Mouse (Mus musculus) lung, adult 2 months (tissue): ENCODE measurements at regions not wholly inside any gene's neighbourhood (a gene's known extent, or its start where the extent isn't known, plus 50 kb on each side); places are given as distances from the start of the nearest gene placed in this dataset.
"Not testable (repeated sequence)": the region's sequence is repeated elsewhere in the genome, so short reads cannot be mapped to it uniquely, and the experiment has no call there.

Experiments
- DNase-seq: peaks from one replicate; pipeline ENCODE4 v3.0.0; 2022
- H3K4me1 ChIP-seq: fragments of 200-500 bp; 2 replicates; pipeline ENCODE4 v1.6.1; 2011; ENCODE audit warnings: low read length; ENCODE audit not compliant: control insufficient read depth, insufficient read depth
- H3K4me3 ChIP-seq: fragments of 200-500 bp; replicated peaks from 2 replicates; pipeline ENCODE3; 2011; ENCODE audit warnings: low read depth, mild to moderate bottlenecking, control low read depth, low read length; ENCODE audit errors: extremely low read depth
- CTCF ChIP-seq: fragments of 200-500 bp; IDR thresholded peaks from 2 replicates; pipeline ENCODE4 v1.5.1; 2011; ENCODE audit warnings: mild to moderate bottlenecking, low read length, control low read depth; ENCODE audit not compliant: insufficient read depth
- POLR2A ChIP-seq: fragments of 200-500 bp; IDR thresholded peaks from 2 replicates; pipeline ENCODE4 v1.6.1; 2011; ENCODE audit warnings: low read depth, mild to moderate bottlenecking, control low read depth, low read length, borderline replicate concordance; ENCODE audit errors: extremely low read depth
- WGBS: fragments of 180-500 bp; shearing (Covaris S2); methylation state at CpG from one replicate; pipeline ENCODE4 v1.1.7; 2018; 5-methylcytosine and 5-hydroxymethylcytosine counted together

GRCm38 (mm10) chr13:20039590-20039989 lies 50.8 kb upstream of the Elmo1 start:
- DNase-seq, result no peak
- no peak overlapping the region for H3K4me3 ChIP-seq
- TF ChIP-seq CTCF (no peak), POLR2A (no peak)
- H3K4me1 ChIP-seq, result peaks cover 3% of the 10 kb centered on the region
- 83% methylated on average over 7 of the region's 7 CpGs for WGBS

- Histone ChIP-seq H3K4me3 (no peak overlapping the region), H3K4me1 (peaks cover 3% of the 10 kb centered on the region)
- no peak for TF ChIP-seq POLR2A
- TF ChIP-seq CTCF, result peak; percentile 45; the same call in 1 of the 2 replicates
- WGBS, result 13% methylated on average over 11 of the region's 11 CpGs
- peak; percentile 22 for DNase-seq
Observed at GRCm38 (mm10) chr13:20038463-20038862, 51.9 kb upstream of the Elmo1 start.

GRCm38 (mm10) chr13:20037436-20037835 lies 53.0 kb upstream of the Elmo1 start:
- Histone ChIP-seq H3K4me3 (no peak overlapping the region), H3K4me1 (peaks cover 3% of the 10 kb centered on the region)
- DNase-seq, result no peak
- 91% methylated on average over 7 of the region's 7 CpGs for WGBS
- no peak for TF ChIP-seq POLR2A
- no peak for TF ChIP-seq CTCF

GRCm38 (mm10) chr13:20033937-20034735 lies 56.3 kb upstream of the Elmo1 start:
- WGBS, result 46% methylated on average over 11 of the region's 11 CpGs
- H3K4me1 ChIP-seq, result peaks cover 3% of the 10 kb centered on the region
- TF ChIP-seq CTCF (no peak), POLR2A (no peak)
- H3K4me3 ChIP-seq, result no peak overlapping the region
- peak; percentile 8 for DNase-seq

GRCm38 (mm10) chr13:20031660-20032059 lies 58.7 kb upstream of the Elmo1 start:
- Histone ChIP-seq H3K4me3 (no peak overlapping the region), H3K4me1 (no peaks in the 10 kb centered on the region; the same call in 1 of the 2 replicates)
- 48% methylated on average over 5 of the region's 5 CpGs for WGBS
- TF ChIP-seq POLR2A (no peak), CTCF (no peak)
- no peak for DNase-seq

GRCm38 (mm10) chr13:20031082-20031481 lies 59.3 kb upstream of the Elmo1 start:
- WGBS, result 30% methylated on average over 5 of the region's 5 CpGs
- no peak overlapping the region for H3K4me3 ChIP-seq
- no peak for DNase-seq

GRCm38 (mm10) chr13:20026612-20027011 lies 63.8 kb upstream of the Elmo1 start:
- 62% methylated on average over 6 of the region's 6 CpGs for WGBS
- TF ChIP-seq CTCF, result no peak
- no peak for TF ChIP-seq POLR2A
- Histone ChIP-seq H3K4me1 (no peaks in the 10 kb centered on the region; the same call in 1 of the 2 replicates), H3K4me3 (no peak overlapping the region)
- DNase-seq, result no peak

More at GRCm38 (mm10) chr13:20031082-20031481, 59.3 kb upstream of the Elmo1 start:
- TF ChIP-seq POLR2A (no peak), CTCF (no peak)
- no peaks in the 10 kb centered on the region; the same call in 1 of the 2 replicates for H3K4me1 ChIP-seq

GRCm38 (mm10) chr13:20016454-20016853 lies 73.9 kb upstream of the Elmo1 start:
- not testable (repeated sequence) for H3K4me3 ChIP-seq, DNase-seq, H3K4me1 ChIP-seq
- 92% methylated on average over 16 of the region's 16 CpGs for WGBS

GRCm38 (mm10) chr13:20012621-20013020 lies 77.8 kb upstream of the Elmo1 start:
- 41% methylated on average over 3 of the region's 3 CpGs for WGBS
- TF ChIP-seq POLR2A, result no peak
- TF ChIP-seq CTCF, result no peak
- DNase-seq, result no peak
- Histone ChIP-seq H3K4me1 (no peaks in the 10 kb centered on the region), H3K4me3 (no peak overlapping the region)

GRCm38 (mm10) chr13:20009164-20009563 lies 81.2 kb upstream of the Elmo1 start:
- 67% methylated on average over 1 of the region's 1 CpGs for whole genome bisulfite sequencing
- TF ChIP-seq CTCF, result no peak
- no peak for TF ChIP-seq POLR2A

More at GRCm38 (mm10) chr13:20009164-20009563, 81.2 kb upstream of the Elmo1 start:
- Histone ChIP-seq H3K4me3 (no peak overlapping the region), H3K4me1 (no peaks in the 10 kb centered on the region)
- no peak for DNase-seq
